Mouse (Mus musculus) erythroblast, embryonic 14.5 days (primary cell): ENCODE measurements around the gene Sycp2.

Source experiments
- GATA1 ChIP-seq: IDR thresholded peaks from 2 replicates; pipeline ENCODE4 v1.6.1; 2012; ENCODE audit warnings: low read length, inconsistent platforms, mixed read lengths
- TAL1 ChIP-seq: IDR thresholded peaks from 3 replicates; pipeline ENCODE4 v1.6.1; 2012; ENCODE audit warnings: low read length, inconsistent platforms, mixed read lengths

DNA sequence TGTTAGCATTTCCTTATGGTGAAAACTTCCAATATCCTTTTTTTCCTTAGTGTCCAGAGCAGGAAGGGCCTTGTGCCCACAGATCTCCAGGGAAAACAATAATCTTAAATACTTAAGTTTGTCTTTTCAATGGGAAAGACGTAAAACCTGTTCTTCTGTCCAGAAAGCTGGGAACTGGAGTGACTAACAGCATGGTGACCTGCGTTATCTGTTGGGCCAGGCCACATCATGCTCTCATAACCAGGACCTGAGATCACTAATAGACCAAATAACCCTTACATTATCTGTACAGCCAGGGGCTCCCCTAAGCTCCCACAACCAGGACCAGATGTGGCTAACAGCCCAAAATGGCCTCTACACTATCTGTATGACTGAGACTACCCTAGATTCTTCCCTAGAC is 26.4 kb upstream of the Sycp2 start:
- TF ChIP-seq GATA1 (no peak), TAL1 (no peak)
